Mouse (Mus musculus): ENCODE results near the gene Exoc3l4. TPM values are rescaled to one million over a fixed set of nuclear protein-coding genes. Genes with fewer than 3 reads are reported as not detected.

The Exoc3l4 gene
- polyA plus RNA-seq, 1 experiment: 3.8 TPM

DNA sequence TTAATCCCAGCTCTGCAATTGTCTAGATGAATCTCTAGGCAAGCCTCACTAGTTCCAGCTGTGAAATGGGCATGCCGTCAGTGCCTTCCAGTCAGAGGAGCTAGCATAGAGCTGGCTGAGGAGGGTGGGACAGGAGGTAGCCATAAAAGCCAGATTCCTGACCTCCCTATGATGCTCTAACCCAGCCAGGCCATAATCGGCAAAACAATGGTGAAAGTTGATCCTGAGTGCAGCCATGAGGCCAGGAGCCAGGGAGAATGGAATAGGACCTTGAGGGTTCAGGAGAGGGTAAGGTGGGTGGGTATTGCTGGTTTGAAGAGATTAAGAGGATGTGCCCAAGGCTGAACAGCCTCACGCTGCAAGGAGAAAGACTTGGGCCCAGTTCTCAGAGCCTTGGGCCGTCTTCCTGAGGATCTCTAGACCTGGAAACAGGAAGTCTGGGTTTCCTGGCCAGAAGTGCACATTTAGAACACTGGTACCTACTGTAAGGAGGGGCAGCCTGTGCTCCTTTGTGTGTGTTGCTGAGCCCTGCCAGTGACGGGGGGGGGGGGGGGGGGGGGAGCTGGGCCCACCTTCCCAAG lies 16.0 kb downstream of the Exoc3l4 start:
- DNase-seq (ENCODE audit: extremely low spot score in 1 of 2, low spot score in 1 of 2): no peak

DNA sequence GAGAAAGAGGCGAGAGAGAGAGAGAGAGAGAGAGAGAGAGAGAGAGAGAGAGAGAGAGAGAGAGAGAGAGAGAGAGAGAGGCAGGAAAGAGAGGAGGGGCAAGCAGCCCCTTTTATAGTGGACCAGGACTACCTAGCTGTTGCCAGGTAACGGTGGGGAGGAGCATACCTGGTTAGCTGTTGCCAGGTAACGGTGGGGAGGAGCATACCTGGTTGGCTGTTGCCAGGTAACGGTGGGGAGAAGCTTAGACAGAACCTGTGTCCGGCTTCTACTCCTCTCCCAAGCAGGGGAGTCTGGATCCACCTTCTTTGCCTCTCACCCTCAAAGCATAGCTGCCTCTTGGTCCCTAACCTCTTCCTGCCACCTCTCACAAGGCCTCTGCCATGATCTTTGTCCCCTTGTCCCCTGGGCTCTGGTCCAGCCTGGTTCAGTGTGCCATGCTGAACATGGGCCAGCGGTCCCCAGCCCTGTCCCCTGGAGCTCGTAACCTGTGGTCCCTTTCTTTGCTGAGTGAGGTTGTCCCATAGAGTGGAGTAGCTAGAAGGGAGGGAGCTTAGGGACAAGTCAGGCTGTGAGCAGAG lies 17.4 kb downstream of the Exoc3l4 start:
- DNase-seq (ENCODE audit: extremely low spot score in 1 of 2, low spot score in 1 of 2): no peak

- no peak for DNase-seq (ENCODE audit: extremely low spot score in 1 of 2, low spot score in 1 of 2)
Observed at GRCm38 (mm10) chr12:111434745-111435327, 18.0 kb downstream of the Exoc3l4 start.

DNA sequence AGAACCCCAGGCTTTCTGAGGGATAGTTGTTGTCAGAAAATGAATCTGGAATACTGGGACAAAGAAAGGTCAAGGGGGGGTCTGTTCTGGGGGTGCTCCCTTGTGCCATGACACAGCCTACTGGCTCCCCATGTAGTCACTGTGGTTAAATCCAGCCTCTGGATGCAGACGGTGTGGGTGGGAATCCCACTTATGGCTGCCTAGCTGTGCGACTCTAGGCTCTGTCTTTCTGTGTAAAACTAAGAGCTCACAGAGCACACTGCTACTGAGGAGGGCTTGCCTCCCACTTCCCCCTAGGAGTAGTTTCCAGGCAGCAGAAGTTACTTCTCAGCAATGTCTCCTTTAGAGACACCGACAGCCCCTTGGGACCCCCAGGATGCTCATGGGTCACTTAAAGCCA lies 19.4 kb downstream of the Exoc3l4 start:
- DNase-seq (ENCODE audit: extremely low spot score in 1 of 2, low spot score in 1 of 2): peak in 1 of 2 experiments; percentile 36

DNA sequence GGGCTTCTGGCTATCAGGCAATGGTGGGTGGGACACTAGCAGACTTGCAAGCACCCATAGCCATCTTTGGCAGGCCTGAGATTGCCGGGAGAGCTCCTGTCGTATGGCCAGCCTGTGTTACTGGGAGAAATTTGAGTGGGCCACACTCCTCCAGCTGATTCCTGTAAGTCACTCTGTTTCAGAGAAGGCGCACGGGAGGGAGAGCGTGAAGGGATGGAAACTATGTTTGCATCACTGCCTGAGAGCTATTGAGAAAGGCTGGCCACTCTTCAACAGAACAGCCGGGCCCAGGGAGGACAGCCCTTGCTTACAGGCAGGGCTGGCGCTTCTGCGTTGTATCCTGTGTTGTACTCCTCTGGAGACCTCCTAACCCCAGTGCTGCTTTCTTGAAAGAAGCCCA lies 19.8 kb downstream of the Exoc3l4 start:
- DNase-seq (ENCODE audit: extremely low spot score in 1 of 2, low spot score in 1 of 2): peak; percentile 31 to 58

DNA sequence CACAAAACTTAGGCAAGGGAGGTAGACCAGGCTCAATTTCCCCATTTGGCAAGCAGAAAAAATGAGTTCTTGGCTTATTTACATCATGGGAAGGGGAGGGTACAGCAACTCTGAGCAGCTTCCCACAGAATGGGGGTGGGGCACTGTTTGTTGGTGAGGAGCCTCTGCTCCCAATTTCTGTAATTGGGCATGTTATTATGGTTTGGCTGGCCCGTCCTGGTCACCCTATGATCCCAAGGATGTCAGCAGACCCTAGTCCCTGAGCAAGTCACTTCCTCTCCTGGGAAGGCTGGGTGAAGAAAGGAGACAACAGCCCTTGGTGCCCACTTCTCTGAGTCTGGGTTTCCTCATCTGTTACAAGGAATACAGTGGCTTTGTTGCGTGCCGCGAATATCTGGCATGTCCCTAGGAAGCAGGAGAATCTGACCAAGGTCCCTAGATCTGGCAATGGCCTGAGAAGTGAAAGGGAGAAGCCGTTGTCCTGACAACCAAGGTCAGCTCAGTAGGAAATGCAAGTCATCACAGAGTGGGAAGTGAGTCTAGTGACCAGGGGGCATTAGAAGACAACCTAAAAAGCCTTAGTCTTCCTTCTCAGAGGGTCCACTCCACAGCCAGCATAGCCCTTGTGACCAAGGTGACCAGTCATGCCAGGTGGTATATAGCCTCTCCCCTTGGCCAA lies 20.5 kb downstream of the Exoc3l4 start:
- no peak for DNase-seq (ENCODE audit: extremely low spot score in 1 of 2, low spot score in 1 of 2)

DNA sequence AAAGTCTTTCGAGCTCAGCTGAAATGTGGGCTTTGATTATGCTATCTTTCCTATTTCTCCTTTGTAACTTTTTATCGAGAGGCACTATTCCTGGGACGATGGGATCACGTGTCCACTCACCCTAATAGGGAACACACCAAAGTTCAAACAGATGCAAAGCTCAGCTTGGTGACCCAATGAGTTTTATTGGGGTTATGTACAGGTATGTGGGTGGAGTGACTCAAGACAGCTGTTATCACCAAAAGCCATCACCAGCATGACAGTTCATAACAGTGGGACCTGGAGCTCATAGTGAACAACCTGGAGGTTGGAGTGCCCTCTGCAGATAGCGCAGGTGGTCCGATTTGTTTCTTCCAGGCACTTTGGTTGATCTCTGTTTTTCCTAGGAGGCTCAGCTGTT lies 22.0 kb downstream of the Exoc3l4 start:
- DNase-seq (ENCODE audit: extremely low spot score in 1 of 2, low spot score in 1 of 2): no peak

DNA sequence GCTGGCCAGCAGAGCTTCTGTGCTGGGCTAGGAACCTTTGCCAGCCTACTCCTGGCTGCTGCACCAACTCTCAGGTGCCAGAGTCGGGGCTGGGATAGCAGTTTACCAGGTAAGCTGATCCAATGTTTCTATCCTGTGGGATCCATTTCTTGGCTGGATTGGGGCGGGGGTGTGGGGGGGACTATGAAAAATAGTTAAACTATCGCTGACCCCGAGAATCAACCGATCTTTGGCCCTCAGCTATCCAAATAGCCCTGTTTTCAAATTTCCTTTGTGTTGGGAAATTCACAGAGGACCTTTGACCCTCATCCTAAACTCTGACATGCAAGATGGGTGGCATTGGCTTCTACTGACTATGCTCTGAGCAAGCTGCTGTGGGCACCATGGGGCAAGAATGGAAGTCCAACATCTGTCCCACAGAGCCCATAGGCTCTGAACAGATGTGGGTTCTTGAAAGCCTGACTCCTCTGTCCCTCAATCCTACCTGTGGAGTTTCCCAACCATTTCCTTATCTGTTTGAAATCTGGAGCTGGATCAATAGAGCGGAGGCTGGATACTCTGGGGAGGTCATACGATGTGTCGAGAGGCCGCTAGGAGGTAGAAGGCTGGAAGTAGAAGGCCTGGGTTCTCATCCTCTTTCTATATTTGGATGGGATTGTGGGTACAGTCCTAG lies 24.0 kb downstream of the Exoc3l4 start:
- DNase-seq (ENCODE audit: extremely low spot score in 1 of 2, low spot score in 1 of 2): no peak

DNA sequence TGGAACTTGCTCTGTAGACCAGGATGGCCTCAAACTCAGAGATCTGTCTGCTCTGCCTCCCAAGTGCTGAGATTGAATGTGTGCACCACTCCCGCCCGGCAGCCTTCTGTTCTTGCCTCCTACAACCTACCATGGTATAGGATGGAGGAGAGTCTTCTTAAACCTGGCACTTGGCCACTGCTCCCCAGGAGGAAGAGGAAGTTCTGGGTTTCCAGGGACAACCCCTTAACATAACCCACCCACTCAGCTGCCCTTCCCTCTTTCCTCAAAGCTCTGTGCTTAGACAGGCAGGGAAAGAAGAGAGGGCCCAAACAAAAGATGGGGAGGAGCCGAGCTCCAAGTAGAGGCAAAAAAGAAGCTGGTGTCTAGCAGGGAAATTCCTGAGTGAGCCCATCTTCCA lies 24.7 kb downstream of the Exoc3l4 start:
- peak in 1 of 2 experiments; percentile 67 for DNase-seq (ENCODE audit: extremely low spot score in 1 of 2, low spot score in 1 of 2)

- DNase-seq (ENCODE audit: extremely low spot score in 1 of 2, low spot score in 1 of 2): no peak
Observed at GRCm38 (mm10) chr12:111442309-111443010, 25.6 kb downstream of the Exoc3l4 start, which contains the start of gene Tnfaip2. Gene Tnfaip2, plus strand, starts transcription at chr12:111442469.

GRCm38 (mm10) chr12:111443011-111443870 lies 26.4 kb downstream of the Exoc3l4 start:
- DNase-seq (ENCODE audit: extremely low spot score in 1 of 2, low spot score in 1 of 2): no peak

- no peak for DNase-seq (ENCODE audit: extremely low spot score in 1 of 2, low spot score in 1 of 2)
Observed at GRCm38 (mm10) chr12:111443921-111444831, 27.4 kb downstream of the Exoc3l4 start.

DNA sequence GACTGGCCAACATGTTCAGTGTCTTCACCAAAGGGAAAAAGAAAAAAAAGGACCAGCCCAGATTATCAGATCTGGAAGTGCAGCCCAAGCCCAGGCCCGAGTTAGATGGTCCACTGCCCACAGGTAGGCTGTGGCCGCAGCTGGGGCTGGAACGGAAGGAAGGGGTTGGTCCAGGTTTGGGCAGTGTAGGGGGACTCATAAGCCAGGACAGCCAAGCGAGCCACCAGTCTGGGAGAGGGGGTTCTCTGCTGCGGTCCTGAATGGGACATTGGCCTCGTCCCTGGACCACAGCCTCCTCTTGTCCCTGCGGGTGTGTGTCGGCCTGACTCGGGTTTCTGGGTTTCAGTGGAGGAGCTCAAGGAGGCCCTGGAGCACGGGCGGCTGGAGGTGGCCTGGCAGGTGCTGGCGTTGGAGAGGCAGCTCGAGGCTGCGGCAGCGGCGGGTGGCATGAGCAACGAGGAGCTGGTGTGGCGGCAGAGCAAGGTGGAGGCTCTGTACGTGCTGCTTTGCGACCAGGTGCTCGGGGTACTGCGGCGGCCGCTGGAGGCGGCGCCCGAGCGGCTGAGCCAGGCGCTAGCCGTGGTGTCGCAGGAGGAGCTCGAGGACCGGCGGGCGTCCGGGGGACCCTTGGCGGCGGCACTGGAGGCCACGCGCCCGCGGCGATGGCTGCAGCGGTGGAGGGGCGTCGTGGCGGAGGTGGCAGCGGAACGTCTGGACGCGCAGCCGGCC lies 28.5 kb downstream of the Exoc3l4 start:
- DNase-seq (ENCODE audit: extremely low spot score in 1 of 2, low spot score in 1 of 2): no peak

GRCm38 (mm10) chr12:111445890-111446613 lies 29.2 kb downstream of the Exoc3l4 start:
- DNase-seq (ENCODE audit: extremely low spot score in 1 of 2, low spot score in 1 of 2): no peak

- DNase-seq (ENCODE audit: extremely low spot score in 1 of 2, low spot score in 1 of 2): no peak
Observed at GRCm38 (mm10) chr12:111446745-111447144, 29.9 kb downstream of the Exoc3l4 start.

- DNase-seq (ENCODE audit: extremely low spot score in 1 of 2, low spot score in 1 of 2): no peak
Observed at GRCm38 (mm10) chr12:111447350-111447749, 30.5 kb downstream of the Exoc3l4 start.

Measured in frontal cortex, adult 2 months (tissue).